Mouse (Mus musculus) erythroblast, adult 5-6 weeks (primary cell): ENCODE data around the gene Tmpo. TPM values are rescaled to one million over a fixed set of nuclear protein-coding genes. Genes with fewer than 3 reads are reported as not detected.

Source experiments
- ATAC-seq: replicated peaks from 2 replicates; pipeline ENCODE4 v1.8.0; 2016; ENCODE audit warnings: moderate number of reproducible peaks, mild to moderate bottlenecking, moderate TSS enrichment, inconsistent platforms; ENCODE audit not compliant: poor library complexity, low FRiP score, severe bottlenecking
- total RNA-seq, 2 experiments: library from RNA; stranded (forward) in 1 of 2; stranded (reverse) in 1 of 2; fragments of 150-400 nt in 1 of 2; fragments of 200-764, 138-1000 nt in 1 of 2; gene quantifications; 2 replicates each; pipeline versions ENCODE4 v1.2.3 to v1.2.4; 2015 to 2017; ENCODE audit warnings: low replicate concordance in 2 of 2

Tmpo gene
- total RNA-seq (2015; ENCODE audit: low replicate concordance) (114 and 144 TPM in 2 replicates), total RNA-seq (2017; ENCODE audit: low replicate concordance) (181 and 340 TPM in 2 replicates)

- ATAC-seq, result 0 out of 2 replicates have a peak, but pooled peaks have one; percentile 3
Measured at GRCm38 (mm10) chr10:91180761-91181460, at the start of gene Tmpo. Gene Tmpo, minus strand, starts transcription at chr10:91181315.

- no peak for ATAC-seq
Measured at GRCm38 (mm10) chr10:91230400-91230799, 49.3 kb upstream of the Tmpo start.

GRCm38 (mm10) chr10:91229518-91229961 lies 48.4 kb upstream of the Tmpo start:
- no peak for ATAC-seq

GRCm38 (mm10) chr10:91228924-91229517 lies 47.9 kb upstream of the Tmpo start:
- no peak for ATAC-seq

- no peak for ATAC-seq
Measured at GRCm38 (mm10) chr10:91227034-91227433, 45.9 kb upstream of the Tmpo start.

DNA sequence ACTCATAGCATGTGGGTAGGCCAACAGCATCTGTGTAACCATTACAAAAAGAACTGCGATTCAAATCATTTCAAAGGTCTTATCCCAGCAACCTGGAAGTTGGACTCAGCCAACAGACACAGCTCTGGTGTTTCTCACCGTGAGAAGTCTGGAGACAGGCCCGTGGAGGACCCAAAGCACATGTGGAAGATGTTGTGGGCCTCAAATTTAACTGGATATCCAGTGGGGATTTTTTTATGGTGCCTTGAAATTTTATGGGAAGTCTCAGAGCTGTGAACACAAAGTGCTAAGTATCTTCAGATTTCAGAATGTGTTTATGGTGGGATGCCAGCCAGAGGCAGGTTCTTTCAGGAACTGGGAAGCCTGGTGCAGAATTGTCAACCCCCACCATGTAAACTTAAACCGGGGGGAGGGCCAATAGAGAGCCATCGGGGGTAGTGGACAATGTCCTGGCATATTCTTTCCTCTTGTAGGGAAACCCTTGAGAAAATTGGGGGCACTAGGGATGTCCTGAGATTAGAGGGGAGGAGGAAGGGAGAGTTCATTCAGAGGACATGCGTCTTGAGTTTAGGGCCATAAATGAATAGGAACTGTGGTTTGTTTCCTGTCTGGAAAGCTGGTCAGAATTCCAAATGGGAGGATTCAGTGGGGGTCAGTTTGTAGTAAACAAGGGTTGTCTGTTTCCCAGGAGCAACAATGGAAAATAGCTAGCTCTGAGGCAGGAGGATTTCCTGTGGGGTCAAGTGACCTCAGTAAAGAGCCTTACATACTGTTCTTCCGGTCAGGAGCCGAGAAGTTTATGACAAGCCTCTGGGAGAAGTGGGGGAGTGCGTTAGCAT lies 41.5 kb upstream of the Tmpo start:
- ATAC-seq, result no peak

- no peak for ATAC-seq
Measured at GRCm38 (mm10) chr10:91208899-91209667, 28.0 kb upstream of the Tmpo start.

DNA sequence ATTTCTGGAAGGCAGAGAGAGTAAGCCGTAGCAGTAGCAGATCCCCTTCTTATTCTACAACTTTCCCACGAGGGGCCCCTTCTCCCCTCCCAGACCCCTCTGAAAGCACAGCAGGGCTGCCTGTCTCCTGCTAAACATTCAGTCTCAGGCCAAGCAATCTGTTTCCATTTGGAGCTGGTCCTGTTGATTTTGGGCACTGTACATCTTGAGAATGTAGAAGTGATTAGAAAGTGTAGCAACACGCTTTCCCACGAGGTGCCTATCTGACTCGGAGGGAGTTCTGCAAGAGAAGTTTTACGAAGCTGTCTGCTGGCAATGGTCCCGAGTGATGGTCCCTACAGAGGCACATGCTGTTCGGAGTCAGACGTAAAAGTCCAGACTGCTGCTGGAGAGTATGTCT lies 27.3 kb upstream of the Tmpo start:
- no peak for ATAC-seq

DNA sequence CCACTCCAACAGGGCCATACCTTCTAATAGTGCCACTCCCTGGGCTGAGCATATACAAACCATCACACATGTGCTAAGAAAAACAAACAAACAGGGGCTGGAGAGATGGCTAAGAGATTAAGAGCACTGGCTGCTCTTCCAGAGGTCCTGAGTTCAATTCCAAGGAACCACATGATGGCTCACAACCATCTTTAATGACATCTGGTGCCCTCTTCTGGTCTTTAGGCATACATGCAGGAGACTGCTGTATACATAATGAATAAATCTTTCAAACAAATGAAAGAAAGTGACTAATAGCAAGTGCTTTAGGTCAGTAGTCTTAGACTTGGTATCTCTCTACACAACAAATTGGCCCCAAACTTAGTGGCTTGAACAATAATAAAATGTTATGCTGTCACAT lies 26.2 kb upstream of the Tmpo start:
- ATAC-seq, result no peak

DNA sequence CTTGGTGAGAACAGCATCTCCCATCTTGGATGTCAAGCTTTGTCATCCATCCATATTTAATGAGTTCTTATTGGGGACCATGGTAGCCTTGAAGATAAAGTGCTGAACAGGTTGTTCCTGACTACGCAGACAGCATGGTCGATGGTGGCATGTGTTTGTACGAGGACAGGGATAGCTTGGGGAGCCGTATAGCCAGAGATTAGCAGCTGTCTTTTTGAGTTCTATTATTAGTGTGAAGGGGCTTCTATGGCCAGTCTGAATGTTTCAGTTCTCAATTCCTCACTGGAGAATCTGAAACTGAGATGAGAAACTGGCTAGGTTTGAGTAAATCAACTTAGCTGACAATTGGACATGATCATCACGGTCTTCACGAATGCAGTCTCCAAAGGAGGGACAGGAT lies 24.5 kb upstream of the Tmpo start:
- ATAC-seq, result no peak

DNA sequence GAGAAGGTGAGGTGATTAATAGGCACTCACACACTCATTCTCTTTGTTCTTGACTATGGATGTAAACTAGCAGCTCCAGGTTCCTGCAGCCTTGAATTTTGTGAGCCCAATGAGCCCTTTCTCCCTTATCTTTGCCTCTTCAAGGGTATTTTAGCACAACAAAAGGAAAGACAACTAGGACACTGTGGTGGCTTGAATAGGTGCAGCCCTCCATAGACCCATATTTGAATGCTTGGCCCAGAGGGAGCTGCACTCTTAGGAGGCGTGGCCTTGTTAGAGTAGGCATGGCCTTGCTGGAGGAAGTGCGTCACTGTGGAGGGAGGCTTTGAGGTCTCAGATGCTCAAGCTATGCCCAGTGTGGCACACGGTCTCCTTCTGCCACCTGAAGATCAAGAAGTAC lies 19.5 kb upstream of the Tmpo start:
- no peak for ATAC-seq

GRCm38 (mm10) chr10:91199238-91199780 lies 18.2 kb upstream of the Tmpo start:
- ATAC-seq, result no peak

DNA sequence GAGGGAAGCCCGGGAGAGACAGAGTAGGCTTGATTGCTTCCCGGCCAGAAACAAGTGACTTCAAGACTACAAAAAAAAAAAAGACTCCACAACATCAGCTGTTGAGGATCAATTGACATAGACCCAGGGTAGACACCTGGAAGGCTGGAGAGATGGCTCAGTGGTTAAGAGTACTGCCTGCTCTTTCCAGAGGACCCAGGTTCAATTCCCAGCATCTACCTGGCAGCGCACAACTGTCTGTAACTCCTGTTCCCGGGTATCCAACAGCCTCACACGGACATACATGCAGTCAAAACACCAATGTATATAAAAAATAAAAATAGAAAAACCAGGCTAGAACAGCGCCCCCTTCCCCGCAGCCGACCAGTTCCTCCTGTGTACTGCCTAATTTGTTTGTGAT lies 16.6 kb upstream of the Tmpo start:
- no peak for ATAC-seq

DNA sequence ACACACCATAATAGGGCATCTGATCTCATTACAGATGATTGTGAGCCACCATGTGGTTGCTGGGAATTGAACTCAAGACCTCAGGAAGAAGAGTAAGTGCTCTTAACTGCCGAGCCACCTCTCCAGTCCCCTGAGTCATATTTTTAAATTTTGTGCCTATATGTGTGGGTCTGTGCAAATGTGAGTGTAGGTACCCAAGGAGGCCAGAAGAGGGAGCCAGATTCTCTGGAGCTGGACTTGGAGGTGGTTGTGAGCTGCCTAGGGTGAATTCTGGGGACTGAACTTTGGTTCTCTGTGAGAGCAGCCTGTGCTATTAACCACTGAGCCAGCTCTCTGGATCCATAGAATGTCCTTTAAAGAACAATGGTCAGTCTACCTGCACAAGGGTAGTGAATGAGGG lies 15.7 kb upstream of the Tmpo start:
- ATAC-seq, result no peak

DNA sequence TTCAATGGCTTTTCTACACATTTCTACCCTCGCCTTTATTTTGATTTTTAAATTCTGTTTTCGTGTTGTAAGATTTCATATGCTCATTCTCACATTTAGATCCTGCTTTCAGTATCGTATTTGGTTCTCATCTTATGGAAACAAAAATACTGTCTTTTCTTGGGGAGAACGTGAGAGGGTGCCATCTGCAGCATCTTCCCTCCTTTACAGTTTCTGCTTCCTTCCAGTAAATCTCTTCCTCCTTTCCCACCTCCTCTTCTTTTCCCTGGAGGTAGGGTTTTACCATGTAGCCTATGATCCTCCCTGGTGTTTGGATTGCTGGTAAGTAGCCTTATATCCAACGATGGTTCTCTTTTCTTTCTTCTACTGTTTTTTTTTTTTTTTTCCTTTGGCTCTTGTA lies 14.6 kb upstream of the Tmpo start:
- no peak for ATAC-seq

GRCm38 (mm10) chr10:91195091-91195490 lies 14.0 kb upstream of the Tmpo start:
- ATAC-seq, result no peak

- ATAC-seq, result no peak
Measured at GRCm38 (mm10) chr10:91191851-91192250, 10.7 kb upstream of the Tmpo start.

GRCm38 (mm10) chr10:91189476-91189875 lies 8.4 kb upstream of the Tmpo start:
- ATAC-seq, result peak; percentile 51

GRCm38 (mm10) chr10:91188684-91189287 lies 7.7 kb upstream of the Tmpo start:
- no peak for ATAC-seq
